Mouse (Mus musculus) embryonic facial prominence, embryonic 15.5 days (tissue): ENCODE measurements around the gene Eif6. TPM values are rescaled to one million over a fixed set of nuclear protein-coding genes. Genes with fewer than 3 reads are reported as not detected.

ENCODE experiments used
- polyA plus RNA-seq: library from polyadenylated mRNA; unstranded; fragments of >200 nt; fragmentation: Nextera tagmentation; extraction: Ambion mirVana; gene quantifications from 2 replicates; pipeline ENCODE4 v1.2.1, GENCODE M21; 2015

Eif6 gene
- polyA plus RNA-seq, 1 experiment from 2014 or later, result 205 TPM

Other genes with a start within 250 kb of the Eif6 start
- 31.0 and 33.0 TPM in 2 replicates for gene Gss, start 234.1 kb downstream of the Eif6 start, polyA plus RNA-seq
- gene Myh7b, start 215.7 kb downstream of the Eif6 start, polyA plus RNA-seq, result 1.7 and 2.2 TPM in 2 replicates
- gene Trpc4ap, start 134.5 kb downstream of the Eif6 start, polyA plus RNA-seq, result 131 and 137 TPM in 2 replicates
- gene Edem2, start 97.5 kb downstream of the Eif6 start, polyA plus RNA-seq, result 38.3 and 39.4 TPM in 2 replicates
- gene Gm17581, start 91.1 kb downstream of the Eif6 start, polyA plus RNA-seq, result not detected in 2 replicates
- gene Procr, start 75.8 kb downstream of the Eif6 start, polyA plus RNA-seq, result 8.8 and 9.8 TPM in 2 replicates
- gene Mmp24, start 51.6 kb downstream of the Eif6 start, polyA plus RNA-seq, result 0.09 and 0.11 TPM in 2 replicates
- gene BC029722, start 7.5 kb downstream of the Eif6 start, polyA plus RNA-seq, result 21.0 and 24.8 TPM in 2 replicates
- 4.3 and 4.8 TPM in 2 replicates for gene Fam83c, start 7.9 kb upstream of the Eif6 start, polyA plus RNA-seq
- gene Uqcc1, start 103.4 kb upstream of the Eif6 start, polyA plus RNA-seq, result 52.1 and 65.6 TPM in 2 replicates
- 0.27 TPM in 1 of 2 replicates, not detected in the other for gene Gm15557, start 113.8 kb upstream of the Eif6 start, polyA plus RNA-seq
- 1.7 and 2.2 TPM in 2 replicates for gene Gdf5, start 118.4 kb upstream of the Eif6 start, polyA plus RNA-seq
- gene Cep250, start 129.5 kb upstream of the Eif6 start, polyA plus RNA-seq, result 22.5 and 23.3 TPM in 2 replicates
- 1.8 and 2.2 TPM in 2 replicates for gene 6430550D23Rik, start 181.1 kb upstream of the Eif6 start, polyA plus RNA-seq
- 250 and 256 TPM in 2 replicates for gene Ergic3, start 181.1 kb upstream of the Eif6 start, polyA plus RNA-seq
- 0.05 TPM in 1 of 2 replicates, not detected in the other for gene Fer1l4, start 226.0 kb upstream of the Eif6 start, polyA plus RNA-seq
- 2.5 TPM in 2 replicates for gene Spag4, start 238.2 kb upstream of the Eif6 start, polyA plus RNA-seq